Mouse (Mus musculus) megakaryocyte-erythroid progenitor cell, adult 5-6 weeks (primary cell): Measurements from ENCODE around the gene Adgrv1. TPM values are rescaled to one million over a fixed set of nuclear protein-coding genes. Genes with fewer than 3 reads are reported as not detected.

Experiments used
- ATAC-seq: replicated peaks from 2 replicates; pipeline ENCODE4 v1.8.0; 2016; ENCODE audit warnings: mild to moderate bottlenecking, inconsistent platforms; ENCODE audit not compliant: severe bottlenecking, poor library complexity, low FRiP score, low TSS enrichment
- total RNA-seq, 2 experiments: library from RNA; stranded (forward) in 1 of 2; stranded (reverse) in 1 of 2; fragments of 200-1000, 215-1000 nt in 1 of 2; fragments of >200 nt in 1 of 2; fragmentation: Nextera tagmentation in 1 of 2; gene quantifications; 2 replicates each; pipeline ENCODE4 v1.2.3; 2014 to 2017

The Adgrv1 gene
- total RNA-seq, 2 experiments from 2014 or later = not detected

- ATAC-seq = no peak
These were observed 507.1 kb downstream of the Adgrv1 start for GRCm38 (mm10) chr13:81125846-81126245.

GRCm38 (mm10) chr13:81122238-81122637 is 510.7 kb downstream of the Adgrv1 start:
- no peak for ATAC-seq

GRCm38 (mm10) chr13:81110479-81110878 is 522.5 kb downstream of the Adgrv1 start:
- ATAC-seq = no peak

DNA sequence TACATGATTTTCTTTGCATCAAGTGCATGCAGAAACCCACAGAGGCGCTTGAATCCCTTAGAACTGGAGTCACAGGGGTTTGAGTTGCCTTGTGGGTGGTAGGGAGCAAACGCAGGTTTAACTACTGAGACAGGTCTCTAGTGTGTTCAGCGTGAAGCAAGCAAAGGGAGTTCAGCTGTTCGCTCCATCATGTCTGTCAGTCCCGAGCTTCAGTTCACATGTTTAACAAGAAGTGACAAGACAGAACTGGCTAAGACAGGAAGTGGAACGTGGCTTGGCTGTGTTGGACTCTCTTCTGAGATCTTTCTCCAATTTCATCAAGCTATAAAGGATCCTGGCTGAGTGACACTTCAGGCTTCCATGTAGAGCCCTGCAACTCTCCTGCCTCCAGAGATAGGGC is 523.3 kb downstream of the Adgrv1 start:
- ATAC-seq = no peak

DNA sequence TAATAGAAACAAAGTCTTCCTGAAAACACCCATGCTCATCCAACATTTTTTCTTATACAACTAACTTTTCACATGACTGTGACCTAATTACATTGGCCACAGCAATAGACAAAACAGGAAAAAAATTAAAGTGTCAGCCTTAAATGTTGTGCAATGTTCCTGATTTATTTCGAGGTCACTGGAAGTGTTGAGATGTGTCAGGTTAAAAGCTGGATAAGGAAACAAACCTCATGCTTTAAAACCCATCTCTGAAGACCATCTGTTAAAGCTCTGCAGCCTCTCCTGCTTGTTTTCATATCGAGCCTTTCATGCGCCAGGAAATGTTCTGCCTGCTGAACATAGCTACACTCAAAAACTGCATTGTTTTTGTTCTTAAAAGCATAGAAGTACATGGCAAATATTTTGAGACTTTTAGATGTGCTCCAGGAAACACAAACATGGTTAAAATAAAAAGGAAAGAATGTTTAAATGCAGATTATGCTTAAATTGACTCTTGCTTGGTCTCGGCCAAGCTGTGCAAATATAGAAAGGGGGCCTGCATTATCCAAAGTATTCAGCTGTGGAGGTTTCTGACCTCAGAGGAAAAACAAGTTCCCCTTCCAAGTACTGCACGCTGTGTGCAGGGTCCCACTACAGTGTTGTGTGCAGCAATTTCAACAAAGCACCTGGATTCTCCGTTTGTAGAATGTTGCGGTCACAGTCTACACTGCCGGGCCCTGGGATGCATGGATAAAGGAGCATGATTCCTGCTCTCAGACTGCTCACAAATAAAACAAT is 524.2 kb downstream of the Adgrv1 start:
- no peak for ATAC-seq

DNA sequence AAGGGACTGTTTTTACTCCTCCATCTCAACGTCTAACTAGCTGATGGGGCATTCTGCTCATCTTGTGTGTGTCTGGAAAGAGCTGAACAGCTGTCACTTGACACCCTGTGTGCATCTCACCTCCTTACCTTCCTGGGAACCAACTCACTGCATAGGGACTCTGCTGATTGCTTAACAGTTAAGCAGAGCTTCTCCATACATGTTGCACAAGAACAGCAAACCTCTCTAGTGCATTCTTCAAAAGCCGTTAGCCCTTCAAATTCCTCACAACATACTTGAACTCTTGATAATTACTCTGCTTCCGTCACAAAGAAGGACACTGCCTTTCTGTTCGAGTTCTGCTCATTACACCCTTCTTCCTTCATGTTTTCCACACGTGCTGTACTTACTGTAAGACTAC is 525.5 kb downstream of the Adgrv1 start:
- no peak for ATAC-seq

GRCm38 (mm10) chr13:81103794-81104193 is 529.2 kb downstream of the Adgrv1 start:
- peak; percentile 84 for ATAC-seq

- ATAC-seq = no peak
These were observed 536.5 kb downstream of the Adgrv1 start for GRCm38 (mm10) chr13:81096424-81096823.

DNA sequence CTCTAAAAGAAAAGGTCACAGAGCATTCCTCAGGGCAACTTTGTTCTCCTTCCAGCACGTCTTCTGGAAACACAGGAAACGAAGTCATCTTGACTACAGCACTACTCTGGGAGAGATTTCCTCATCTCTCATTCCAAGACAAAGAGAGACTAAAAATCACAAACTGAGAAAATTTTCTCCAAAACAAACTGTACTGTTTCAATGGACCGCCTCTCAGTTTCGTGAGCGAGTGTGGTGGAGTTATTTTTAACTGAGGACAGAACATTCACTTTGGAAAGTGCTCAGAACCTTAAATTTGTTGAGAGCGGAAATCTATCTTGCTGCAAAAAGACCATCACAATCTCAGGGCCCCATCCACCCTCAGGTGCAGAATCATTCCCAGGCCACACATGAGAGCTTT is 538.4 kb downstream of the Adgrv1 start:
- ATAC-seq = no peak

DNA sequence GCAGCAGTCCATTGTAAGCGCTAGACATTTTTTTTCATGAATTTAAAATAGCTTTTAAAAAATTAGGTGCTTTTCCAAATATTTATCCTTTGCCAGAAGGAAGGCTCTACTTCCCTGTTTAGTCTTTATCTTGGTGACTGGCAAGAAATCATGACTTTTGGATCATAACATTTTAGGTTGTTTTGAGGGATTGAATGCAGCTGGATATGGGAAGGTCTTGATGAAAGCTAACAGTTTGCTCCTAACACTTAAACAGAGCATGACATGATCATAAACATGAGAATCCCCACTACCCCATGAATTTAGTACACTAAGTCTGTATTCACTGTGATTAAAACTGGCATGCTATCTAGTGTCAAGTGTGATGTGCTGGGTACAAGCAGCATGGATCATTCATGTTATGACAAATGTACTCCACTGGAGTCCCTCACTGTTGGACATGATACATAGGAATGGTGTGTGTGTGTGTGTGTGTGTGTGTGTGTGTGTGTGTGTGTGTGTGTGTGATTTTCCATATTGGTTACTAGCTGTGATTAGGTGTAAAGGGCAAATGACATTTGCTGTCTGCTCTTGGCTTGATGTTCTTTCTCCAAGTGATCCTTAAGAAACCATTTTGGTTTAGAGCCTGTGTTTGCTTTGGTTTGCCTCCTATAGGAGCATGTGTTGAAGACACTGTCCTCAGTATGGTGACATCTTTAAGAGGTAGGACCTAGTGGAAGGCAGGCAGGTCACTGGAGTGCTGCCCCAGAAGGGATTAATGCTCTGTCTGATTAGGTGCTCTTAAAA is 542.7 kb downstream of the Adgrv1 start:
- no peak for ATAC-seq

- ATAC-seq = no peak
These were observed 545.8 kb downstream of the Adgrv1 start for GRCm38 (mm10) chr13:81086969-81087682.

GRCm38 (mm10) chr13:81072214-81072613 is 560.7 kb downstream of the Adgrv1 start:
- no peak for ATAC-seq

- ATAC-seq = no peak
These were observed 581.5 kb downstream of the Adgrv1 start for GRCm38 (mm10) chr13:81051448-81051847.

DNA sequence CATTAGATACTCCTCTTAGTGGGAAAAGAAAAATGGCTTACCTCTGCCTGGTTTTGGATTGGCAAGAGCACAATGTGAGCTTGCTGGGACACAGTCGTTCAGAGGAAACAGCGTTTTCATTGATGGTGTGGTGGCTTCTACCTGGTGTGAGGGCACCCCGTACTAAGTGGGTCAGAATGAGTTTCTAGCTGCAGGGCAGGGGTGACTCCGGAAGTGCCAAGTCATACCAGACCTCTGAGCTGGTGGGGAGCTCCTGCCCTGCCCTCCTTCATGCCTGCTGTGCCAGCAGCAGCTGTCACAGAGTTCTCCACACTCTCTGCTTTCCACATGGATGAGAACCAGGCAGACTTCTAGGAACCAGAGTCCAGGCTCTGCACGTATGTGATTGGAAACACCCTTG is 582.0 kb downstream of the Adgrv1 start:
- ATAC-seq = 0 out of 2 replicates have a peak, but pooled peaks have one; percentile 30

- no peak for ATAC-seq
These were observed 587.6 kb downstream of the Adgrv1 start for GRCm38 (mm10) chr13:81045345-81045744.

Other genes starting within 250 kb of the Adgrv1 start
- gene Lysmd3, start 24.5 kb upstream of the Adgrv1 start, total RNA-seq (2014; fragmentation: Nextera tagmentation) = 13.7 and 21.5 TPM in 2 replicates
- gene Lysmd3, start 24.5 kb upstream of the Adgrv1 start, total RNA-seq (2017) = 29.1 and 31.8 TPM in 2 replicates
- gene Polr3g, start 77.9 kb upstream of the Adgrv1 start, total RNA-seq (2014; fragmentation: Nextera tagmentation) = 28.5 and 38.2 TPM in 2 replicates
- 31.6 and 39.2 TPM in 2 replicates for gene Polr3g, start 77.9 kb upstream of the Adgrv1 start, total RNA-seq (2017)
- gene Mblac2, start 78.2 kb upstream of the Adgrv1 start, total RNA-seq (2014; fragmentation: Nextera tagmentation) = 3.4 and 9.1 TPM in 2 replicates
- 2.4 and 4.3 TPM in 2 replicates for gene Mblac2, start 78.2 kb upstream of the Adgrv1 start, total RNA-seq (2017)
- gene Cetn3, start 149.9 kb upstream of the Adgrv1 start, total RNA-seq (2014; fragmentation: Nextera tagmentation) = 164 and 207 TPM in 2 replicates
- 401 and 724 TPM in 2 replicates for gene Cetn3, start 149.9 kb upstream of the Adgrv1 start, total RNA-seq (2017)